Mouse (Mus musculus) adipocyte (in vitro differentiated cells): Measurements from ENCODE around the gene Usp53.
A peak's percentile ranks its signal among the peaks of the same experiment; 100 is the strongest.
"Not testable (repeated sequence)": the region's sequence is repeated elsewhere in the genome, so short reads cannot be mapped to it uniquely, and the experiment has no call there.

Source experiments
- DNase-seq: peaks from one replicate; pipeline ENCODE4 v3.0.0-alpha.2; 2016; ENCODE audit warnings: low spot score

The Usp53 gene

GRCm38 (mm10) chr3:122943387-122943890, 40.9 kb downstream of the Usp53 start:
- DNase-seq: peak; percentile 31

- peak; percentile 83 for DNase-seq
Observed at GRCm38 (mm10) chr3:122939215-122939614, 45.1 kb downstream of the Usp53 start.

GRCm38 (mm10) chr3:122937176-122937575, 47.1 kb downstream of the Usp53 start:
- not testable (repeated sequence) for DNase-seq

GRCm38 (mm10) chr3:122932466-122932865, 51.8 kb downstream of the Usp53 start:
- no peak for DNase-seq

GRCm38 (mm10) chr3:122929723-122930122, 54.6 kb downstream of the Usp53 start:
- DNase-seq: no peak

- peak; percentile 96 for DNase-seq
Observed at GRCm38 (mm10) chr3:122924009-122924914, 60.0 kb downstream of the Usp53 start, which contains the start of gene 1810037I17Rik. 1810037I17Rik (plus strand) TSS chr3:122924203.

GRCm38 (mm10) chr3:122923147-122923546, 61.2 kb downstream of the Usp53 start:
- DNase-seq: no peak

GRCm38 (mm10) chr3:122921676-122922527, 62.4 kb downstream of the Usp53 start:
- peak; percentile 55 for DNase-seq

- no peak for DNase-seq
Observed at GRCm38 (mm10) chr3:122920572-122921435, 63.5 kb downstream of the Usp53 start.

GRCm38 (mm10) chr3:122919260-122919659, 65.0 kb downstream of the Usp53 start, which contains the start of gene Gm10959:
Gm10959 (minus strand) TSS chr3:122919360.
- DNase-seq: no peak

- DNase-seq: no peak
Observed at GRCm38 (mm10) chr3:122918672-122919071, 65.6 kb downstream of the Usp53 start.

GRCm38 (mm10) chr3:122916191-122916680, 68.1 kb downstream of the Usp53 start:
- DNase-seq: no peak

- no peak for DNase-seq
Observed at GRCm38 (mm10) chr3:122915493-122915892, 68.8 kb downstream of the Usp53 start.

GRCm38 (mm10) chr3:122907841-122908240, 76.5 kb downstream of the Usp53 start:
- DNase-seq: no peak

GRCm38 (mm10) chr3:122903746-122904433, 80.4 kb downstream of the Usp53 start:
- DNase-seq: peak; percentile 72

GRCm38 (mm10) chr3:122898254-122898653, 86.1 kb downstream of the Usp53 start:
- no peak for DNase-seq

- no peak for DNase-seq
Observed at GRCm38 (mm10) chr3:122895189-122895731, 89.0 kb downstream of the Usp53 start.

- DNase-seq: no peak
Observed at GRCm38 (mm10) chr3:122894772-122895171, 89.5 kb downstream of the Usp53 start, which contains the start of gene Fabp2. Fabp2 (plus strand) TSS chr3:122895072.

GRCm38 (mm10) chr3:122888371-122888819, 95.9 kb downstream of the Usp53 start:
- DNase-seq: peak; percentile 60
